Mouse (Mus musculus) urinary bladder, postnatal 4 days (tissue): ENCODE results near the gene Lurap1.

Experiments used
- DNase-seq, 2 experiments: peaks; one replicate each; pipeline ENCODE4 v3.0.0; 2021 to 2022; ENCODE audit warnings: low spot score in 2 of 2

Gene Lurap1

DNA sequence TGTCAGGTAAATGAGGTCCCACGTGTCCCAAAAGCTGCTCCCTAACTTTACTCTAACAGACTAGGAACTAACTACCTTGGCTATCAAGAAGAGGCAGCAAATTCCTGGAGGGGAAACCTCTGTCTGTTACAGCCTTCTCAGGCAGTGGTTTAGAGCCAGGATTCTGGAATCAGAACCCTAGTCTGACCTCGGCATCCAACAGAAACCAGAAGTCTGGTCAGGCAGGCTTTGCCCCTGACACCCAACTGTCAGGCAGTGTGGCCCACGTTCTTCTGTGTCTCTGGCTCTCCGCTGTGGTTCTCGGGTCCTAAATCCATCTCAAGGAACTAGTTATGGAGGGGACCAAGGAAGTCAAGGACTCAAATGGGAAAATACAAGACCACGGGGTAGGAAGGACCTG, at the start of gene Lurap1:
Gene Lurap1 (minus strand): TSS at position 101 of the 400 bp plus-strand sequence.
- DNase-seq = no peak

DNA sequence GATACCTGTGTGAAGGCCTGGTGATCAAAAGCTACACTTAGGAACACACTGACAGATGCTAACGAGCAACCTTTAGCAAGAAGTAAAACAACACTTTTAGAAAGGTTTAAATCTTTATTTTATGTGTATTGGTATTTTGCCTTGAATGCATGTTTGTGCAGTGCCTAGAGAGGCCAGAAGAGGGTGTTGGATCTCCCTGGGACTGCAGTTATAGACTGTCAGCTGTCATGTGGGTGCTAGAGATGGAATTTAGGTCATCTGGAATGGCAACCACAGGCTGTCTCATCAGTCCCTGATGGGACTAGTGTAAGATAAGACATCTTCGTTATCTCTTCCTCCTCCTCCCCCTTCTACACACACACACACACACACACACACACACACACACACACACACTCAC, 47.3 kb upstream of the Lurap1 start:
- no peak for DNase-seq

DNA sequence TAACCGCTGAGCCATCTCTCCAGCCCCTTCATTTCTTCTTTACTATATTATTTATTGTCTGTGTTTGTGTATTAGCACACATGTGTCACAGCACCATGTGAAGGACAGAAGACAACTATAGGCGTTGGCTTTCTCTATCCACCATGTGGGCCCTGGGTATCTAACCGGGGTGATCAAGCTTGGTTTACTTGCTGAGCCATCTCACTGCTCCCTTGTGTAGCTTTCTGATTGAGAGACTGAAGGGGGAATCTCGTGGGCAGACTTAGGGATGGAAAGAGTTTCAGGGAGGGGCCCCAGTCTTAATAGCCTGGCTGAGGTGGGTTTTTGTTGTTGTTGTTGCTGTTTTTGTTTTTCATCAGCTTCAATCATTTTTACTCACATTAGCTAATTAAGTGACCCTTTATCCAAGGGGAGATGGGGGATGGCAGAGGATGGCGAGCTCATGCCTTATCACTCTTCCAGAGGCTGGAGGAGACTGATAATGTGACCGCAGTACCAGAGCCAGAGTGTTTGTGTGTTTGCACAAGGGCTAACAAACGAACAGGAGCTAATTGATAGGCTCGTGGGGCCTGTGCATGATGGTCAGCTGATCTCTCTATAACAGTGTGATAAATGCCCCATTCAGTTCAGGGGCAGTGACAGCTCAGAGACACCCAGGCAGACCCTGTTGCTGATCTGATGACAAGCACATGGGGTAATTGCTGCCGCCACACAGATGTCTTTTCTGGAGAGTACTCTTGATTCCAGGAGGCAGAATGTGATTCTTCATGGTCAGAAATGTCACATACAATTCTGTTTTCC, 42.6 kb upstream of the Lurap1 start:
- DNase-seq = no peak

DNA sequence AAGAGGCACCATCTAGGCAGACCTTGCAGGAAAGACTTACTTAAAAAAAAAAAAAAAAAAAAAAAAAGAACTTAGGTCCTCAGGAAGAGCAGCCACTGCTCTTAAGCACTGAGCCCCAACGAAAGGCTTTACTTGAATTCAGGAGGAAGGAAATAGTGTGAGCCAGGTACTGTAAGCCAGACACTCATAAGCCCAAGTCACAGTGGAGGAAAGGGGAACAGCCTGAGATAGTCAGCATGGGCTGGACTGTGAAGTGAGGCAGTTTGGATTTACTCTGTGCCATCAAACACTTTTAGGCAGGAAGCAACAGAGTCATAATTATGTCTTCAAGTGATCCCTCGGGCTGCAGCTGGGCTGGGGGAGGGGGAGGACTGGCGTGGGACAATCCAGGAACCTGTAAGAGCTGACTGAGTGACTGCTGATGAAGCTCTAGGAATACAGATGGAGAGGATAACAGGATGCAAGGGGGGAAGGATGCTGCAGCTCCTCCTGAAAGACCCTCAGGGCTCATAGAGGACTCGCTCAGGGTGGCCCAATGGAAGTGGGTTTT, 41.2 kb upstream of the Lurap1 start:
- no peak for DNase-seq

GRCm38 (mm10) chr4:116185083-116185482, 33.9 kb upstream of the Lurap1 start:
- no peak for DNase-seq

GRCm38 (mm10) chr4:116182745-116183144, 31.6 kb upstream of the Lurap1 start:
- no peak for DNase-seq

- DNase-seq = no peak
Measured at GRCm38 (mm10) chr4:116182079-116182478, 30.9 kb upstream of the Lurap1 start.

DNA sequence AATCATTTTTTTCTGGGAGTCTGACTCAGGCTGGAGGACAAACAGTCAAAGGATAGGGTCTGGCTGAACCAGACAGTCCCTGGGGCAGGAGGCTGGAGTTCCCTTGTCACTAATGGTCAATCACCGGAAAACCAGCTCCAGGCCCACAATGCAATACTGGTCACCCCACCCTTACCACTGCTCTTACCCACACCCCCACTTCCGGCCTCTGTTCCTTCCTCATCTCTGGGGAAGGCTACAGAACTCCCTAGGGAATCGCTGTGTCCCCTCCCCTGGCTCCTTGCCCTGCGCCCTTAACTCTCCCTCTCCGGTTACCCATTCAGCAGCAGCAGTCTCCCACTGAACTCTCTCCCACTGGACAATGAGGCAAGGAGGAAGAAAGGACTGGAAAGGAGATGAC, 26.0 kb upstream of the Lurap1 start:
- DNase-seq = peak in 1 of 2 experiments; percentile 68

DNA sequence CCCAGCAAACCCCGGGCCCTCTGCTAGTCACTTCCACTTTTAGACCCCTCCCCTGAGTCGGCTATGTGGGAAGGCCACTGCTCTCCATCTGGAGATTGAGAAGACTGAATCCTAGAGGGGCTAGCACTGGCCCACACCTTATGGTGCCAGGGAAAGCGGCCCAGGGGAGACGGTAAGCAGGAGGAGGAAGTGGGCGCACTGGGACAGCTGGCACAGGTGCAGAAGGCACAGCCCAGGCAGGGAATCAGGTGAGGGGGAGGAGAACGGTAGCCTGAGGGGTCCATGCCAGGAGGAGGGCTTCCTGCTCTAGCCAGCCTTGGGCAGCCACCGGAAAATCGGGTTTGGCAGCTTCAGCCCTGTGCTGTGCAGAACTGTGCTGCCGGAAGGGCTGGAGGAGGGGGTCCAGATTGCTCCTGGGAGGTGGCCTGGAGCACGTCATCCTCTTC, 25.4 kb upstream of the Lurap1 start:
- peak; percentile 80 for DNase-seq

DNA sequence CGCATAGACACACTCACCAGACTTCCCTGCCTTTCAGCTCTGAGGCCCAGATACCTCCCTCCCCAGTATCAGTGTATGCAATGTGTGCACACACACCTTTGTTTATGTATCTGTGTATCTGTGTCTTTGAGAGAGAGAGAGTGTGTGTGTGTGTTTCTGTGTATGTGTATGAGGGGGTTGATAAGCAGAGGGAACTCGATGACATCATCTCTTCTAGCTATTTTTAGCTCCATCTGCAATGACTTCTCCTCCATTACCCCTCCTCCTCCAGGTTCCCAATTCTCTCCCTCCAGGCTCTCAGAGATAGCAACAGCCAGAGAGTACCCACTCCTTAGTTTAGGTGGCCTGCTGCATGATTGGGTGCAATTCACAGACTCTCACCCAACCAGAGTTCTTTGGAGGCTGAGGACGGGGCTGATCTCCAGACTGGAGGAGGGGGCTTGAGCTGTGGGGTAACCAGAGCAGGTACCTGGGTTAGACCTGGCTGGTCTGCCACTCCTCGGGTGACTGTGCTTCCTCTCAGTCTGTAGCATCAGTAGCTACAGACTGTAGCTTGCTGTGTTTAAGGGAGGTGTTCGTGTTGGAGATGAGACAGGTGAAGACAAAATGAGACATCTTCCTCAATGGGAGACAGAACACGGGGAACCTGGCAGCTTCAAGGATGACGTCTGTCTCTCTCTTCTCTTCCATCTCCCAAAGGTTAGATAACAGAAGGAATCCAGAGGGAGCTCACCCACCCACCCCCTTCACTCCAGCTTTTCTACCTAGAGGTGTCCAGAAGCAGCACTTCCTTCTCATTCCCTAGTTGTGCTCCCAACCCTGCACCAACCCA, 24.8 kb upstream of the Lurap1 start:
- DNase-seq = no peak

- no peak for DNase-seq
Measured at GRCm38 (mm10) chr4:116175136-116175535, 24.0 kb upstream of the Lurap1 start.

- no peak for DNase-seq
Measured at GRCm38 (mm10) chr4:116174466-116175116, 23.5 kb upstream of the Lurap1 start.

GRCm38 (mm10) chr4:116173752-116174151, 22.6 kb upstream of the Lurap1 start:
- no peak for DNase-seq

- no peak for DNase-seq
Measured at GRCm38 (mm10) chr4:116173072-116173471, 21.9 kb upstream of the Lurap1 start, which contains the start of the genes 1700042G07Rik and Gm49337. Gene 1700042G07Rik (plus strand): TSS chr4:116173372. Gene Gm49337 (plus strand): TSS chr4:116173384.

DNA sequence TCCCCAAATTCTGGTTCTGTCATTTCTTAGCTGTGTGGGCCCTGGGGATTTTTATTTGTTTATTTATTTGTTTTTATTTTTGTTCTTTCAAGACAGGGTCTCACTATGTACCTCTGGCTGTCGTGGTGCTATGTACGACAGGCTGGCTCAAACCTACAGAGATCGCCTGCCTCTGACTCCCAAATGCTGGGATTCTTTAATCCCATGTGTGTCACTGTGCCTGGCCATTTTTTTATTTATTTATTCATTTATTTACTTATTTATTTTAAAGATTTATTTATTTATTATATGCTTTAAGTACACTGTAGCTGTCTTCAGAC, 18.2 kb upstream of the Lurap1 start:
- DNase-seq = no peak

DNA sequence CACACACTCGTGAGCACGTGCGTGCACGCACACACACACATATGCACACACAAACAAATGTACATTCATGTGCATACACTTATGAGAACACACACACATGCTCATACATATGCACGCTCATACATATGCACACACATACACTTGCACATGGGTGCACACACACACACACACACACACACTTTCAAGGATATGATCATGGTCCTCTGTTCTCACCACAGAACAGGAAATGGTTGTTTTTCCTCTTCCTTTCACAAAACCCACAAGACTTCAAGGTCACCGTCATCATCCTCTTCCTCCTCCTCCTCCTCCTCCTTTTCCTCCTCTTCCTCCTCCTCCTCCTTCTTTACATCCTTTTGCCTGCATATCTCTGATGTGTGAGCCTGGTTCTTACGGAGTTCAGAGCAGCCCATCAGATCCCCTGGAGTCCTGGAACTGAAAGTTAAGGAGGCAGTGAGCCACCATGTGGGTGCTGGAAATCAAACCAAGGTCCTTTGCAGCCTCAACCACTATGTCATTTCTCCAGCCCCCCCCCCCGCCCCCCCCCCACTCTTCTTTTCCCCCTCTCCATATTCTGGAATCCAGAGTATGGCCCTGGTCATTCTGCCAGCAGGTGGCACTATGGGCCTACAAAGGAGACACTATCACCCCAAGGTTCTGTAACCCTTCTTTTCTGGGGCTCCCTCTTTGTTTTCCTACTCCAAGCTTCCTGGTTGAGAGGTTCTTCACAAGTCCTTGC, 17.6 kb upstream of the Lurap1 start:
- DNase-seq = peak; percentile 53 to 72

GRCm38 (mm10) chr4:116167404-116167803, 16.3 kb upstream of the Lurap1 start, which contains the start of gene Tspan1:
Gene Tspan1 (minus strand): TSS chr4:116167601.
- peak in 1 of 2 experiments; percentile 45 for DNase-seq

- DNase-seq = no peak
Measured at GRCm38 (mm10) chr4:116165708-116166407, 14.7 kb upstream of the Lurap1 start.

- DNase-seq = no peak
Measured at GRCm38 (mm10) chr4:116164759-116165554, 13.8 kb upstream of the Lurap1 start.

DNA sequence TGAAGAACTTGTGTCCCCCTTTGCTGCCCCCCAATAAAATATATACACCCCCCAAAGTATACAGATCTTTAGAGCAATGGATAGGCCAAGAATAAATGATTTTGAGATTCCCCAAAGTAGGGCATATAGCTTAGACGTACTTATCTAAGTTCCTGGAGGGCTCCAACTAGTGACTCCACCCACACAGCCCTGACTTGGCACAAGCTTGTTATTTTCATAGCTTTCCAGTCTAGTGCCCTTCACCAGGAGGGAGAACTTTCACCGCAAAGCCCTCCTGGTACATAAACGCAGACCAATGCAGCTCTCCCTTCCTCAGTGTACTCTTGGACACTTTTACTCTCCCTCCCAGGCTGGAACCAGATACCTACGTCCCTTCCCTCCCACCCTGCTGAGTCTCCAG, 11.0 kb upstream of the Lurap1 start:
- DNase-seq = no peak
